Mouse (Mus musculus) megakaryocyte, embryonic 14.5 days (primary cell): Measurements from ENCODE around the gene Fos.

Experiments used
- FLI1 ChIP-seq: IDR thresholded peaks from 2 replicates; pipeline ENCODE4 v1.6.1; 2012; ENCODE audit warnings: low read length, inconsistent platforms, mixed read lengths
- GATA1 ChIP-seq: IDR thresholded peaks from 3 replicates; pipeline ENCODE4 v1.6.1; 2012; ENCODE audit warnings: mixed read lengths, low read length, inconsistent platforms, borderline replicate concordance

GRCm38 (mm10) chr12:85447009-85447408, 26.7 kb upstream of the Fos start:
- TF ChIP-seq GATA1 (no peak), FLI1 (no peak)
